Mouse (Mus musculus): ENCODE measurements around the gene Kcnk10.

- TF ChIP-seq MAFK (IDR thresholded peaks at IDR 0.05; ENCODE audit: insufficient read depth, low read depth, low read length) (no peak), HCFC1 (IDR thresholded peaks at IDR 0.05; ENCODE audit: borderline replicate concordance, insufficient read depth, low read length) (no peak), ZC3H11A (IDR thresholded peaks at IDR 0.05; ENCODE audit: borderline replicate concordance, low read depth, low read length) (no peak), ZNF384 (IDR thresholded peaks at IDR 0.05; ENCODE audit: low read depth, low read length) (no peak)
These were observed 2.8 kb downstream of the Kcnk10 start for GRCm38 (mm10) chr12:98575195-98575887.
